Mouse (Mus musculus): ENCODE results near the gene Grm4. TPM values are rescaled to one million over a fixed set of nuclear protein-coding genes. Genes with fewer than 3 reads are reported as not detected.

Grm4 gene
- total and polyA plus RNA-seq, 2 experiments = not detected

DNA sequence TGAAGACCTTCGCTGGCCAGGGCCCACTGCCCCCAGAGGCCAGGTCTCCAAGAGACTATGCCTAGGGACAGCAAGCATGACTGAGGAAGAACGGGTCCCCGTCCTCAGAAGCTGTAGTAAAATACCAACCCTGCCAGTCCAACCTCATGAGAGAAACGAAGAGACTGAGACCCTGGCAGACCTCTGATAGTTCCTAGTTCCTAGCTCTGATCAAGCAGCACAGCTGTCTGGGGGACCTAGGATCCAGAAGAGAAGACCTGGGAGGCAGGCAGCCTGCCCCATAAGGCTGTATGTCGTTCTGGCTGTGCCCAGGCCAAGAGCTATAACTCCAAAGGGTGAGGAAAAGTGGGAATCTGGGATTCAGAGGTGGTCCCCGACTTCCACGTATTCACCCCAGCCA lies 17.3 kb downstream of the Grm4 start:
- H3K36me3 ChIP-seq (ENCODE audit: control insufficient read depth, insufficient read depth, low read length) = no peaks in the 10 kb centered on the region
- no peak for TF ChIP-seq CTCF (IDR thresholded peaks at IDR 0.05; ENCODE audit: low read depth, low read length)
- no peak for TF ChIP-seq POLR2A (IDR thresholded peaks at IDR 0.05; ENCODE audit: extremely low read depth, insufficient read depth, low read length)
- no peak overlapping the region for H3K27ac ChIP-seq (replicated peaks; ENCODE audit: insufficient read depth, low read depth, low read length)
- no peak for DNase-seq (ENCODE audit: extremely low read depth, low read depth, low spot score)
- H3K79me2 ChIP-seq (ENCODE audit: control insufficient read depth, insufficient read depth, low read length) = no peaks in the 10 kb centered on the region
- H3K4me3 ChIP-seq (ENCODE audit: insufficient read depth, low read depth, low read length) = no peak overlapping the region
- no peaks in the 10 kb centered on the region for H3K4me1 ChIP-seq (ENCODE audit: control insufficient read depth, insufficient read depth, low read length)
- 57% methylated on average over 7 of the region's 7 CpGs for WGBS
- no peak overlapping the region for H3K9ac ChIP-seq (ENCODE audit: low read depth, low read length)
- H3K27me3 ChIP-seq (ENCODE audit: control insufficient read depth, insufficient read depth, low read length) = peaks cover 7% of the 10 kb centered on the region; the same call in 1 of the 2 replicates

- TF ChIP-seq CTCF (IDR thresholded peaks at IDR 0.05; ENCODE audit: low read depth, low read length) (no peak), POLR2A (IDR thresholded peaks at IDR 0.05; ENCODE audit: extremely low read depth, insufficient read depth, low read length) (no peak)
These were observed 18.3 kb downstream of the Grm4 start for GRCm38 (mm10) chr17:27502736-27503445.

GRCm38 (mm10) chr17:27502288-27502687 lies 18.9 kb downstream of the Grm4 start:
- Histone ChIP-seq H3K79me2 (ENCODE audit: control insufficient read depth, insufficient read depth, low read length) (no peaks in the 10 kb centered on the region), H3K27ac (replicated peaks; ENCODE audit: insufficient read depth, low read depth, low read length) (no peak overlapping the region), H3K4me3 (ENCODE audit: insufficient read depth, low read depth, low read length) (no peak overlapping the region), H3K9ac (ENCODE audit: low read depth, low read length) (no peak overlapping the region), H3K4me1 (ENCODE audit: control insufficient read depth, insufficient read depth, low read length) (no peaks in the 10 kb centered on the region), H3K36me3 (ENCODE audit: control insufficient read depth, insufficient read depth, low read length) (no peaks in the 10 kb centered on the region), H3K27me3 (ENCODE audit: control insufficient read depth, insufficient read depth, low read length) (peaks cover 7% of the 10 kb centered on the region; the same call in 1 of the 2 replicates)
- no peak for DNase-seq (ENCODE audit: extremely low read depth, low read depth, low spot score)
- TF ChIP-seq POLR2A (IDR thresholded peaks at IDR 0.05; ENCODE audit: extremely low read depth, insufficient read depth, low read length) (no peak), CTCF (IDR thresholded peaks at IDR 0.05; ENCODE audit: low read depth, low read length) (no peak)
- WGBS = 26% methylated on average over 14 of the region's 14 CpGs

More at GRCm38 (mm10) chr17:27502736-27503445, 18.3 kb downstream of the Grm4 start:
- peaks cover 7% of the 10 kb centered on the region; the same call in 1 of the 2 replicates for H3K27me3 ChIP-seq (ENCODE audit: control insufficient read depth, insufficient read depth, low read length)
- DNase-seq (ENCODE audit: extremely low read depth, low read depth, low spot score) = no peak
- 45% methylated on average over 31 of the region's 31 CpGs for WGBS
- no peaks in the 10 kb centered on the region for H3K4me1 ChIP-seq (ENCODE audit: control insufficient read depth, insufficient read depth, low read length)
- no peaks in the 10 kb centered on the region for H3K79me2 ChIP-seq (ENCODE audit: control insufficient read depth, insufficient read depth, low read length)
- no peak overlapping the region for H3K9ac ChIP-seq (ENCODE audit: low read depth, low read length)
- H3K27ac ChIP-seq (replicated peaks; ENCODE audit: insufficient read depth, low read depth, low read length) = no peak overlapping the region
- H3K4me3 ChIP-seq (ENCODE audit: insufficient read depth, low read depth, low read length) = no peak overlapping the region
- no peaks in the 10 kb centered on the region for H3K36me3 ChIP-seq (ENCODE audit: control insufficient read depth, insufficient read depth, low read length)

GRCm38 (mm10) chr17:27501331-27502251 lies 19.6 kb downstream of the Grm4 start:
- WGBS = 21% methylated on average over 18 of the region's 18 CpGs
- H3K27me3 ChIP-seq (ENCODE audit: control insufficient read depth, insufficient read depth, low read length) = peaks cover 7% of the 10 kb centered on the region; the same call in 1 of the 2 replicates
- DNase-seq (ENCODE audit: extremely low read depth, low read depth, low spot score) = no peak

DNA sequence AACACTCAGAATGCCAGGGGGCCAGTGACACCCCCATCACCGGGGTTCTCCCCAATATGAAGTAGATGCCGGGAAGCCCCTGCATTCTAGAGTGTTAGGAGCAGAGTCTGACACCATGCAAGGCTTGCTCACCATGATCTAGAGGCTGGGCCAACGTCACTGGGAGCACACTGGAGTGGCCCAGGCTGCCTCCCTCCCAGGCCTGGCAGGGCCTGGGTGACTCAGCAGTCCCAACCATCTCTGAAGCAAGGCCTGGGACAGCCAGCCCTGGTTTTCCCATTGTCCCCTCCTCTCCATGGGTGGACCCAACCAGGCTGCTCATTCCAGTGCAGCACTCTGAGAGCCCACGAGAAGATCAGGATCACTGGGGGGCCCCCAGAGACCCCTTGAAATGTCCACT lies 20.4 kb downstream of the Grm4 start:
- Histone ChIP-seq H3K4me3 (ENCODE audit: insufficient read depth, low read depth, low read length) (no peak overlapping the region), H3K27ac (replicated peaks; ENCODE audit: insufficient read depth, low read depth, low read length) (no peak overlapping the region), H3K36me3 (ENCODE audit: control insufficient read depth, insufficient read depth, low read length) (no peaks in the 10 kb centered on the region), H3K27me3 (ENCODE audit: control insufficient read depth, insufficient read depth, low read length) (peaks cover 7% of the 10 kb centered on the region; the same call in 1 of the 2 replicates), H3K4me1 (ENCODE audit: control insufficient read depth, insufficient read depth, low read length) (no peaks in the 10 kb centered on the region), H3K79me2 (ENCODE audit: control insufficient read depth, insufficient read depth, low read length) (no peaks in the 10 kb centered on the region), H3K9ac (ENCODE audit: low read depth, low read length) (no peak overlapping the region)
- WGBS = 50% methylated on average over 4 of the region's 4 CpGs
- TF ChIP-seq CTCF (IDR thresholded peaks at IDR 0.05; ENCODE audit: low read depth, low read length) = no peak
- TF ChIP-seq POLR2A (IDR thresholded peaks at IDR 0.05; ENCODE audit: extremely low read depth, insufficient read depth, low read length) = no peak
- no peak for DNase-seq (ENCODE audit: extremely low read depth, low read depth, low spot score)

More at GRCm38 (mm10) chr17:27501331-27502251, 19.6 kb downstream of the Grm4 start:
- Histone ChIP-seq H3K4me3 (ENCODE audit: insufficient read depth, low read depth, low read length) (no peak overlapping the region), H3K36me3 (ENCODE audit: control insufficient read depth, insufficient read depth, low read length) (no peaks in the 10 kb centered on the region), H3K79me2 (ENCODE audit: control insufficient read depth, insufficient read depth, low read length) (no peaks in the 10 kb centered on the region), H3K9ac (ENCODE audit: low read depth, low read length) (no peak overlapping the region), H3K4me1 (ENCODE audit: control insufficient read depth, insufficient read depth, low read length) (no peaks in the 10 kb centered on the region), H3K27ac (replicated peaks; ENCODE audit: insufficient read depth, low read depth, low read length) (no peak overlapping the region)
- TF ChIP-seq POLR2A (IDR thresholded peaks at IDR 0.05; ENCODE audit: extremely low read depth, insufficient read depth, low read length) (no peak), CTCF (IDR thresholded peaks at IDR 0.05; ENCODE audit: low read depth, low read length) (no peak)

Measured in liver, adult 2 months (tissue).